Mouse (Mus musculus) brain, adult 2 months (tissue): ENCODE results near the gene Ube2b.

Source experiments
- DNase-seq: peaks from one replicate; pipeline ENCODE4 v3.0.0; 2011; ENCODE audit warnings: low read depth, low spot score

Ube2b gene

DNA sequence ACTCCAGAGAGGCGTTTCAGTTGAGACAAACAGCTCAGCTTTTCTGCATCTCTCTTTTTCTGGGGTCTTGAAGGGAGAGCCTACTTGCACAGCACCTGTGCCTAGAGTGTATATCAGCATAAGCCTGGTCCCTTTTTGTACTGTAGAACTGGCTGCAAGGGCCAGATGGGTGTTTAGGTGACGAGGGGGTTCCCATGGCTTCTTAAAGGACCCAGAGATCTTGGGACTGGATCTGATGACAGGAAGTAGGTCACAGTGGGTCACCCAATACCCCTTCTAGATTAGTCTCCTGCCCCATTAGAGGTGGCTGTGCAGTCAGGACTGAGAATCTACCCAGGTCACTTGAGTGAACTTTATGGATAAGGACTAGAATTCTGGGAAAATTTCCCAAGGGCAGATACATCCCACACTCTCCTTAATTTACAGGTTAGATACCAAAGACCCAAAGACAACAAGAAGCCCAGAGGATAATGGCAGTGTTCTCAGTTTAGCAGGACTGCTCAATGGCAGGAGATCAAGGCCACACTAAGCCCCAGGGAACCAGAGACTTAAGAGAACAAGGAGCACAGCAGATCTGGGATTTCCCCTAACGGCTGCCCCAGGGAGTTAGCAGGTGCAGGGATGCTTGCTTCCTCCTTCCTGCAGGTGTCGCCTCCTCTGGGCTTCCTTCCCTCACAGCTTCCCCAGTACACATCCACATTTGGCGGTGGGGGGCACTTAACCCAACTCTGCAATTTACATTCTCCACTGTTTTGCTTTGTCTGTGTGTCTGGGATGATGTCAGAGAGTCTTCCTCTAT, 64.7 kb downstream of the Ube2b start:
- DNase-seq: no peak
